Mouse (Mus musculus) gonadal fat pad, adult 2 months (tissue): ENCODE measurements around the gene Lrrc75a. TPM values are rescaled to one million over a fixed set of nuclear protein-coding genes. Genes with fewer than 3 reads are reported as not detected.

ENCODE experiments used
- DNase-seq: peaks from one replicate; pipeline ENCODE4 v3.0.0-alpha.2; 2012; ENCODE audit warnings: low read depth
- polyA plus RNA-seq: library from polyadenylated mRNA; depleted of rRNA; stranded (reverse); fragments of >200 nt; gene quantifications from 2 replicates; pipeline ENCODE4 v1.2.3, GENCODE M21; 2012

The Lrrc75a gene
- polyA plus RNA-seq, 1 experiment, result 9.1 TPM

DNA sequence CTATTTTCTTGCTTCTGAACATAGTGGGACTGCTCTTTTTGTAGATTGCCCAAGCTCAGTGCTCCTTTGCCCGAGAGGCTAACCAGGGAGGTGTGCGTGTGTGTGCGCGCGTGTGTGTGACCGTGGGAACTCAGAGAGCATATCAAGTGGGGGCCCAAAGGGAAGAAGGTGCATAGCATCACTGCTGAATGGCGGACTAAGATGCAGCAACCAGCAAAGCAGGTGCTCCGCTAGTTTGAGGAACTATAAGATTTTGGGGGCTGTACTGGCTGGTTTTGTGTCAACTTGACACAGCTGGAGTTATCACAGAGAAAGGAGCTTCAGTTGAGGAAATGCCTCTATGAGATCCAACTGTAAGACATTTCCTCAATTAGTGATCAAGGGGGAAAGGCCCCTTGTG, 27.2 kb downstream of the Lrrc75a start:
- no peak for DNase-seq

DNA sequence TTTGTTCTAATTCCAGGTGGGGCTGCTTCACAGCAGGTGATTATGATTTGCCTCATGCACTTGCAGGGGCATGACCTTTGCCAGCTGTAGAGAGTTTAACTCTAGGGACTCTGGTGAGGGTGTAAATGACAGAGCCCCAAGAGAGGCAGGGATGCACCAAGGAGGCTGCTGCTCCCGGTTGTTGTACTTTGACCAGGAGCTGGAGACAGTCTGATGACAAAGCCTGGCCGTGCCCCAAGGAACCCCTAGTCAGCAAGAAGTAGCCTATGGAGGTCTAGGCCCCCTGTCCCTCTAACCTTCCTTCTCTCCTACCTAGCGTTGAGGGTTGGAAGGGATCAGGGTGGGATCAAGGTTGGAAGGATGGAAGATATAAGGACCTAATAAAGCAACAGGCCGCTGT, 32.9 kb downstream of the Lrrc75a start:
- no peak for DNase-seq

DNA sequence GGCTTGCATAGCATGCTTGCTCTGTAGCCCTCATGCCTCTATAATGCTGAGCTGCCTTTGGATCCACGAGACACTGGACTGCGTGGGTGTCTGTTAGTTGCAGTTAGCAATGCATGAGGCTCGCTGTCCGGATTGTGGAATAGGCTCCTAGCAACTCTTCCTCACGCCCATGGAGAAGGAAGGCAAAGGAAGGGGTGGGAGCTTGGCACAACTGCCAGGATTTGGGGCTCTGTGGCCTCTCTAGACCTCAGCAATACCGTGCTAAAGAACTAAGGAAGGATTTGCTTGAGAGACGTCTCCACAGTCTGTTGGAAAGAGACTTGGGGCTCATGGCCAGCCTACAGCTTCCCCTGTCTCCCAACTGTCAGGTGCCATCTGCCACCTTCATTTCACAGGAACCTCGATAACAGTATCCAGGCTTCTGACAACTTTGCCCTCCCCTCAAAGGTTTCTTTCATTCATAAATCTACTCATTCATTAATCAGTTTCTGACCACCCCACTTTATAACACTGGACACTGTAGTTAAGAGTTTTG, 33.4 kb downstream of the Lrrc75a start:
- no peak for DNase-seq

- no peak for DNase-seq
Measured at GRCm38 (mm10) chr11:62613657-62614365, 34.5 kb downstream of the Lrrc75a start.

DNA sequence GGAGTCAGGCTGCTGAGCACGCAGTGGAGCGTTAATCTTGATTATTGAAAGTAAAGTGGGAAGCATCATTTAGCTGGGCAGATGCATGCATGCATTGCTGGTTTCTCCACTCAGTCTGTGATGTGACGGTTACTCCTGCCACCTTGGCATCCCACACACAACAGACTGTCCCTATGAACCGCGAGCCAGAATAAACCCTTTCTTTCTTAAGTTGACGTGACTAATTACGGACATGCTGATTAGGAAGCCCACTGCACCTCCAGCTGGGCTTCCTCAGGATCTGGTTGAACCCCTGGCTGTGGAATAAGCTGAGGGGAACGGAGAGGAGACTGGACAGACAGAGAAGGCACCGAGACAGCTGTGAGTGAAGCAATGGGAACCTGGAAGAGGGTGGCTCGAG, 35.7 kb downstream of the Lrrc75a start:
- DNase-seq, result no peak

- DNase-seq, result no peak
Measured at GRCm38 (mm10) chr11:62610304-62610703, 38.0 kb downstream of the Lrrc75a start.

DNA sequence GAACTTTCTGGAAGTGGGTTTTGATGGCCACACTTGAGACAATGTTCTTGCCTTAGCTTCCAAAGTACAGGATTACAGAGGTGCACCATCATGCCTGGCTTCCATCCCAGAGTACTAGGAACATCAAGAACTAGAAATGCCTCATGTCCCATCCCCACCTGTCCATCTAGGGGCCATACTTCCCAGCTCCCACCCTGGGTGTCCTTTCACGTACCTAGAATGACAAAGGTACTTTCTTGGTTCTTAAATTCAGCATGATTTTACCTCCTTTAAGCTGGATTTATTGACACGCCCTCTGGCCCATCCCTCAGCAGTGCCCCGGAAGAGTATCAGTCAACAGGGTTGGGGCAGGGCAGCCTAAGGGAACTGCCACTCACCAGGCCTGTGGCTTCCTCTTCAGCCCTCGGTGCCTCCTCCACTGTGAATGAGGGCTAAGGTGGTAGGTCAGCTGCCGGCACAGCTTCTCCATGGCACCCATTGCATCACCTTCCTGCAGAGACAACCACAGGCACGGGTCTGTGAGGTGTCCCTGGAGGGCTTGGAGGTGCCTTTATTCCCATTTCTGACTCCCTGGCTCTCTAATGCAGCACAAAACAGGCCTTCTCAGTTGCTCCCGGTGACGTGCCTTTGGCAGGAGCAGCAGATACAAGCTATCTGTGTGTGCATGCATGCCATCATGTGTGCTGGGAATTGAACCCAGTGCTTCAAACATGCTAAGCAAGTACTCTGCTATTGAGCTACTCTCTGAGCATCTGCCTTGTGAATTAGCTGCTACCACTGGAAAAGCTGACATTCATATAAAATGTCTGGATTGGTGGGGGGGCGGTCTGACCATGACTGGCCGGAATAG, 39.3 kb downstream of the Lrrc75a start:
- no peak for DNase-seq

GRCm38 (mm10) chr11:62607952-62608201, 40.4 kb downstream of the Lrrc75a start:
- no peak for DNase-seq

- no peak for DNase-seq
Measured at GRCm38 (mm10) chr11:62607170-62607951, 41.0 kb downstream of the Lrrc75a start.

GRCm38 (mm10) chr11:62606299-62607169, 41.8 kb downstream of the Lrrc75a start:
- no peak for DNase-seq

GRCm38 (mm10) chr11:62605619-62606298, 42.6 kb downstream of the Lrrc75a start:
- DNase-seq, result no peak

DNA sequence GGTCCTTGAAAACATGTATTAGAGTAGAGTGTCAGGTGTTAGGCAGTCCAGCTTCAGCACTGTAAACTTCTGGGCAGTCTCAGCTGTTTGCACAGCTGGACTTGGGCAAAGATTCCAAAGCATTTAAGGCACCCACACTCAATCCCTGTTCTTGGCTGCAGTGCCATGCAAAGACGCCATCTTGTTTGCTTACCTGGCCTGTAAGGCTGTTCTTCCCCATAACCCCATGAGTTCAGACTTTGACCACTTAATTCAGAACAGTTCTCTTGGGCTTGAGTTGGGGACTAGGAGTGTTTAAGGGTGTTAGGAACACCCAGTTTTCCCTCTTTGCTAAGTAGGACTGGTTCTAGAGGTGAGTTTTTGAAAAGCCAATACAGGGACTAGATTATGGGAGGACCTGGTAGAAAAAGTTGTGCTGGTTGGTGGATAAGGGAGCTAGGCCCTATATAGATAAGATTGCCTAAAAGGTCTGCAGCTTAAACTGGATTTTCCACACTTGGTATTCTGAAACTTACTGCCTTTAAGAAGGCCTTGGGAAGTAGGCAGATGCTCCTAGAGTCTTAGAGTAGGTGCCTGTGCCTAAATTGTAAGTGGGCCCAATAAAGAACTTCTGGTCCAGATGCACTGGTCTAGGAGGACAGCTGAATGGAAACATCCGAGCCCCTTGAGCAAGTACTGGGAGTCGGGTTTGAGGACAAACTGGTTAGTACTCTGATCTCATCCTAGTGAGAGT, 43.3 kb downstream of the Lrrc75a start:
- DNase-seq, result no peak

GRCm38 (mm10) chr11:62604123-62604706, 44.1 kb downstream of the Lrrc75a start:
- DNase-seq, result no peak

DNA sequence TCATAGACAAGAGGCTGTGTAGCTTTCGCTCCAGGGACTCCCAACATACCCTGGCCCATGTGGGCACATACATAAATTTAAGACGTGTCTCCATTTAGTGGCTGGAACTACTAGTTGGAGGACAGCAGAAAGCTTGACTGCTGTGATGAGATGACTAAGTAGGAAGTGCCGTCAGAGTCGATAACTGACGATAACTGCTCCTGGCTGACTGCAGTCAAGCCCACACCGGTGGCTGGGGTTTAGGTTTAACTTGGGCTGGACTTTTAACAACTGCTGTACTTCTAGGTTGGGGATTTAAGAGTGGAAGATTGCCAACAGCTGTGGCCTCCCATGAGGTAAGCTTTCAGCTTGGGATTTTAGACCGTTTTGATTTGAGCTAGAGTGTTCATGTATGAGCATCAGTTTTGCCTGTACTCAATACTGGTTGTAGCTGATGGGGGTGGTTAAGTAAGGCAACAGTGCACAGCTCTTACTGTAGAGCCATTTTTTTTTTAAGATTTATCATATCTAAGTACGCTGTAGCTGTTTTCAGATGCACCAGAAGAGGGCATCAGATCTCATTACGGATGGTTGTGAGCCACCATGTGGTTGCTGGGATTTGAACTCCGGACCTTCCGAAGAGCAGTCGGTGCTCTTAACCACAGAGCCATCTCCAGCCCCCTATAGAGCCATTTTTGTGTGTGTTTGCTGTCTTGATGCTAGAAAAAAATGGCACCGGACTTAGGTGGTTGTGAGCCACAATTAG, 44.8 kb downstream of the Lrrc75a start:
- DNase-seq, result no peak

DNA sequence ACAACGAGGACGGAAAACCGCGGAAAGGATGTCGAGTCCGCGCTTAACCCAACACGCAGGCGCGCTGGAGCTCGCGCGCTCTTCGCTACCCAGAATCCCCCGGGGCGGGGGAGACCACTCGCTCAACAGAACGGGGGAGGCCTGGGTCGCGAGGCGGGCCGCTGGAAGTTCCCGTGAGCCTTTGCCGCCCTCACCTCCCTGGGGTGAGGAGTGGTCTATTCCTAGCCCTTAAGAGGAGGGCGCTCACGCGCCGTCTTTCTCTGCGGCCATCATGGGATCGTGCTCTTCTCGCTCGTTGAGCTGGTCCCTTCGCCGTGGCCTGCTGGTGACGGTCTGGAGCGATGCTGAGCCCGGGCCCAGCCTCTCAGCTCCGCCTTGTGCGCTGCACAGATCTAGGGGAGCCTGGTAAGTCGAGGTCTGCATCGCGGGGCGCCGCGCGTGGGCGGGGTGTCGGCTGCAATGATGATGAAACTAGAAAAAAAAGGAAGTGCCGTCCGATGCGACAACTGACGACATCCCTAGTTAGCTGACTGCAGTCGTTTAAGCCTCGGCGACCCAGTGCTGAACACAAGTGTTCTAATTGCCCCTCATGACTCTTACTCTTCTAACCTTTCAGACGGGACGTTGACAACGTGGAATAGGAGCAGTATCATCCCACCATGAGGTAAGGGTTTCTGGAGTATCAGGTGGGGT, 45.6 kb downstream of the Lrrc75a start:
- no peak for DNase-seq

GRCm38 (mm10) chr11:62601732-62602618, 46.3 kb downstream of the Lrrc75a start:
- no peak for DNase-seq

DNA sequence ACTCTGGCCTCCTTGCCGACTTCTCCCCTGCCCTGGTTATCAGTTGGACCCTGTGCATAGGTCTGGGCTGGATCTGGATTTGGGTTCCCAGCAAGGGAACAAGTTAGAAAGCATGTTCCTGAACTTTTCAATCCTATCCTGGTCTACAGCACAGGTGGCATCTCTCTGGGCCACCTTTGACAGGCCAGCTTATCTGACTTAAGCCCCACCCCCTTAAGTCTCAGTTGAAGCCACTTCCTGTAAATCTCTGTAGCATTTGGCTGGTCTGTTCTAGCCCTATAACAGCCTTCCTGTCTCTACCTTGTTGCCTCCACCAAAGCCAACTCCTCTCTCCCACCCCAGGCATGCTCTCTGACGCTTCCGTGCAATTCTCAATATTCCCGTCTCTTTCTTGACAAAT, 49.8 kb downstream of the Lrrc75a start:
- DNase-seq, result no peak
